Mouse (Mus musculus) frontal cortex, postnatal 25 days (tissue): ENCODE measurements around the gene Olfr723.
"Not testable (repeated sequence)": the region's sequence is repeated elsewhere in the genome, so short reads cannot be mapped to it uniquely, and the experiment has no call there.

ENCODE experiments used
- DNase-seq, 2 experiments: peaks; one replicate each; pipeline ENCODE4 v3.0.0; 2022; ENCODE audit warnings: low spot score in 2 of 2

Gene Olfr723

DNA sequence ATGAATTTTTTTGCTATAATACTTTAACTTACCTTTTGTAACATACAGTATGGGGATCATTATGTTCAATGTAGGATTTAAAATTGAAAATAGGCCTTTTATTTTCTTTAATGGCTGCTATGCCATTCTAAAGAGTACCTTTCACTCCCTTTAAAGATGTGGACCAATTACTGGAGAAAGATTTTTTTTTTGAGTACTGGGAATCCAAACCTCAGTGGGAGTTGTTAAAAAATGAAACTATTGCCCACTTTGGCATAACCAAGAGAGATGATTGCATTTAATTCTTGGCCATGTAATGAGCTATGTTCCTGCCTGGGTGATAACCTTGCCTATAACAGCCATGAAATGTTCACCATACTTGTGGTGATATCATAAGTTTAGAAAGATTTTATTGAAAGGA is at the start of gene Olfr723:
Gene Olfr723 (minus strand): TSS at position 101 of the 400 bp plus-strand sequence.
- DNase-seq, result not testable (repeated sequence)

GRCm38 (mm10) chr14:49963174-49963573 is 31.6 kb upstream of the Olfr723 start, which contains the start of gene Olfr724:
Gene Olfr724 (minus strand): TSS chr14:49963274.
- DNase-seq, result not testable (repeated sequence)

- DNase-seq, result no peak
Measured at GRCm38 (mm10) chr14:49955890-49956289, 24.3 kb upstream of the Olfr723 start.

GRCm38 (mm10) chr14:49901899-49902298 is 29.7 kb downstream of the Olfr723 start, which contains the start of gene Olfr722:
Gene Olfr722 (minus strand): TSS chr14:49901999.
- no peak for DNase-seq
